Mouse (Mus musculus) MEL (cell line): ENCODE measurements around the gene E130116L18Rik. TPM values are rescaled to one million over a fixed set of nuclear protein-coding genes. Genes with fewer than 3 reads are reported as not detected.

Experiments used
- DNase-seq: peaks from one replicate; pipeline ENCODE4 v3.0.0; 2011; ENCODE audit warnings: low read depth, low spot score
- H3K27ac ChIP-seq: 2 replicates; pipeline ENCODE4 v1.5.1; 2012; ENCODE audit warnings: low read depth, mild to moderate bottlenecking, control low read depth, low read length, moderate library complexity; ENCODE audit not compliant: control insufficient read depth
- H3K27me3 ChIP-seq, 2 experiments: fragments of 150-350 bp in 1 of 2; sonication (generic) in 1 of 2; 2 replicates each; pipeline ENCODE4 v1.6.1; 2012; ENCODE audit warnings: low read length in 2 of 2, mild to moderate bottlenecking in 2 of 2, improper control_type of control experiment in 1 of 2, moderate library complexity in 1 of 2; ENCODE audit not compliant: insufficient read depth in 2 of 2, control insufficient read depth in 1 of 2
- H3K36me3 ChIP-seq, 2 experiments: 2 replicates each; pipeline ENCODE4 v1.6.1; 2012 to 2014; ENCODE audit warnings: low read length in 2 of 2, improper control_type of control experiment in 1 of 2, inconsistent platforms in 1 of 2, mild to moderate bottlenecking in 1 of 2; ENCODE audit not compliant: insufficient read depth in 2 of 2, control insufficient read depth in 1 of 2
- H3K4me1 ChIP-seq, 2 experiments: fragments of 150-350 bp in 1 of 2; sonication (generic) in 1 of 2; 2 replicates each; pipeline ENCODE4 v1.6.1; 2012; ENCODE audit warnings: low read length in 2 of 2, improper control_type of control experiment in 1 of 2, mild to moderate bottlenecking in 1 of 2; ENCODE audit not compliant: insufficient read depth in 2 of 2, control insufficient read depth in 1 of 2
- H3K4me3 ChIP-seq, 2 experiments: fragments of 150-350 bp in 1 of 2; sonication (generic) in 1 of 2; 2 replicates each; pipeline ENCODE4 v1.5.1; 2012; ENCODE audit warnings: low read depth in 2 of 2, low read length in 2 of 2, mild to moderate bottlenecking in 2 of 2, moderate library complexity in 2 of 2, control low read depth in 1 of 2, improper control_type of control experiment in 1 of 2; ENCODE audit not compliant: control insufficient read depth in 1 of 2, insufficient read depth in 1 of 2
- H3K79me2 ChIP-seq: 2 replicates; pipeline ENCODE4 v1.6.1; 2012; ENCODE audit warnings: mild to moderate bottlenecking, low read length, moderate library complexity; ENCODE audit not compliant: control insufficient read depth, poor library complexity, insufficient read depth
- H3K9ac ChIP-seq: 2 replicates; pipeline ENCODE4 v1.6.1; 2012; ENCODE audit warnings: low read depth, mild to moderate bottlenecking, control low read depth, low read length, moderate library complexity; ENCODE audit not compliant: control insufficient read depth, poor library complexity, severe bottlenecking
- H3K9me3 ChIP-seq: fragments of 150-350 bp; sonication (generic); replicated peaks from 2 replicates; pipeline ENCODE4 v1.6.1; 2012; ENCODE audit warnings: mild to moderate bottlenecking, low read length, improper control_type of control experiment, moderate library complexity; ENCODE audit not compliant: insufficient read depth
- BHLHE40 ChIP-seq: IDR thresholded peaks from 2 replicates; pipeline ENCODE4 v1.6.1; 2012; ENCODE audit warnings: low read depth, mild to moderate bottlenecking, inconsistent platforms, low read length, improper control_type of control experiment, borderline replicate concordance
- CTCF ChIP-seq, 3 experiments: IDR thresholded peaks in 2 of 3; conservative IDR thresholded peaks in 1 of 3; 2 replicates each; pipeline ENCODE4 v1.5.1; 2011 to 2012; ENCODE audit warnings: low read length in 3 of 3, low read depth in 2 of 3, mild to moderate bottlenecking in 2 of 3, improper control_type of control experiment in 1 of 3, inconsistent platforms in 1 of 3, mixed read lengths in 1 of 3, moderate library complexity in 1 of 3; ENCODE audit not compliant: control insufficient read depth in 1 of 3, insufficient read depth in 1 of 3, poor library complexity in 1 of 3, severe bottlenecking in 1 of 3
- ELF1 ChIP-seq: IDR thresholded peaks from 2 replicates; pipeline ENCODE4 v1.6.1; 2014; ENCODE audit warnings: low read depth, mild to moderate bottlenecking, inconsistent platforms, low read length, improper control_type of control experiment, moderate library complexity
- EP300 ChIP-seq, 2 experiments: IDR thresholded peaks; 2 replicates each; pipeline ENCODE4 v1.6.1; 2011; ENCODE audit warnings: improper control_type of control experiment in 2 of 2, low read length in 2 of 2, low read depth in 1 of 2, mild to moderate bottlenecking in 1 of 2
- ETS1 ChIP-seq: IDR thresholded peaks from 2 replicates; pipeline ENCODE4 v1.6.1; 2012; ENCODE audit warnings: low read depth, mild to moderate bottlenecking, inconsistent platforms, low read length, improper control_type of control experiment, moderate library complexity
- GABPA ChIP-seq: IDR thresholded peaks from 2 replicates; pipeline ENCODE4 v1.6.1; 2012; ENCODE audit warnings: low read depth, mild to moderate bottlenecking, inconsistent platforms, low read length, improper control_type of control experiment, moderate library complexity
- GATA1 ChIP-seq: IDR thresholded peaks from 2 replicates; pipeline ENCODE4 v1.6.1; 2011; ENCODE audit warnings: low read depth, low read length, improper control_type of control experiment
- JUND ChIP-seq: IDR thresholded peaks from 2 replicates; pipeline ENCODE4 v1.6.1; 2011; ENCODE audit warnings: low read depth, mild to moderate bottlenecking, improper control_type of control experiment, low read length
- MXI1 ChIP-seq: IDR thresholded peaks from 2 replicates; pipeline ENCODE4 v1.6.1; 2011; ENCODE audit warnings: mild to moderate bottlenecking, low read depth, low read length, improper control_type of control experiment
- MYB ChIP-seq: IDR thresholded peaks from 2 replicates; pipeline ENCODE4 v1.6.1; 2011; ENCODE audit warnings: mild to moderate bottlenecking, low read depth, low read length, improper control_type of control experiment
- NELFE ChIP-seq: IDR thresholded peaks from 2 replicates; pipeline ENCODE4 v1.6.1; 2011; ENCODE audit warnings: low read depth, low read length, improper control_type of control experiment
- NRF1 ChIP-seq: IDR thresholded peaks from 2 replicates; pipeline ENCODE4 v1.6.1; 2014; ENCODE audit warnings: low read depth, mild to moderate bottlenecking, inconsistent platforms, low read length, improper control_type of control experiment, moderate library complexity; ENCODE audit not compliant: poor library complexity, insufficient read depth, severe bottlenecking
- POLR2AphosphoS5 ChIP-seq: IDR thresholded peaks from 2 replicates; pipeline ENCODE4 v1.6.1; 2012; ENCODE audit warnings: low read depth, borderline replicate concordance, mild to moderate bottlenecking, inconsistent platforms, low read length, moderate library complexity, mixed read lengths
- RCOR1 ChIP-seq: IDR thresholded peaks from 2 replicates; pipeline ENCODE4 v1.6.1; 2012; ENCODE audit warnings: low read depth, mild to moderate bottlenecking, inconsistent platforms, low read length, improper control_type of control experiment
- SIN3A ChIP-seq: IDR thresholded peaks from 2 replicates; pipeline ENCODE4 v1.6.1; 2012; ENCODE audit warnings: low read length, improper control_type of control experiment, inconsistent platforms
- SMC3 ChIP-seq: IDR thresholded peaks from 2 replicates; pipeline ENCODE4 v1.6.1; 2011; ENCODE audit warnings: low read depth, low read length, improper control_type of control experiment
- TAL1 ChIP-seq: IDR thresholded peaks from 2 replicates; pipeline ENCODE4 v1.6.1; 2012; ENCODE audit warnings: mild to moderate bottlenecking, inconsistent platforms, low read length, moderate library complexity, mixed read lengths
- TCF12 ChIP-seq: IDR thresholded peaks from 2 replicates; pipeline ENCODE4 v1.6.1; 2014; ENCODE audit warnings: low read depth, mild to moderate bottlenecking, inconsistent platforms, low read length, improper control_type of control experiment, moderate library complexity
- USF2 ChIP-seq, 2 experiments: IDR thresholded peaks; 2 replicates each; pipeline ENCODE4 v1.6.1; 2011 to 2012; ENCODE audit warnings: improper control_type of control experiment in 2 of 2, low read length in 2 of 2, borderline replicate concordance in 1 of 2, inconsistent platforms in 1 of 2, low read depth in 1 of 2, mild to moderate bottlenecking in 1 of 2; ENCODE audit not compliant: insufficient read depth in 1 of 2
- ZC3H11A ChIP-seq: IDR thresholded peaks from 2 replicates; pipeline ENCODE4 v1.6.1; 2012; ENCODE audit warnings: low read depth, mild to moderate bottlenecking, inconsistent platforms, low read length, improper control_type of control experiment
- polyA plus RNA-seq, 2 experiments: library from polyadenylated mRNA; stranded (reverse) in 1 of 2; unstranded in 1 of 2; fragments of >175 nt in 1 of 2; fragments of >200 nt in 1 of 2; gene quantifications; 2 replicates each; pipeline versions ENCODE4 v1.2.1 to v1.2.4; 2012; ENCODE audit warnings: low replicate concordance in 2 of 2, low read depth in 1 of 2; ENCODE audit not compliant: insufficient read length in 2 of 2, insufficient read depth in 1 of 2, missing spikeins in 1 of 2
- total RNA-seq: library from RNA; depleted of rRNA; stranded (reverse); fragments of 300-350 nt; gene quantifications from 2 replicates; pipeline ENCODE4 v1.2.3, GENCODE M21; 2012

E130116L18Rik gene
- total and polyA plus RNA-seq, 3 experiments = not detected

DNA sequence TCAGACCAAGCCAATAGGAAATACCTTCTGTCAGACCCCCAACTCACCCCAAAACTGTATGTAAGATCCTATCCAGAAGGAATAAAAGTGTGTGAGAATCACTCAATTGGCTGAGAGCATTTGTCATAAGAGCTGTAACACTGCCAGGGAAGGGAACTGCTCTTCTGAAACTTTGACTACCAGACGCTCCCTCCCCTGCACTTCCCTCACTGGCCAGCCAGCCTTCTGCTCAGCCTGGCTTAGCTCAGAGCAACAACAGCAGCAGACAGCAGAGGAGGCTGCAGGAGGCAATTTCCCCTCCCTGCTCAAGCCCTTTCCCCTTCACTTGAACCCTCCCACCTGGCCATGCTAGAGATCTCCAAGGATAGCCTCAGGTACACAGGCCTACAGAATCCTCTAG lies 11.1 kb downstream of the E130116L18Rik start:
- Histone ChIP-seq H3K36me3 (no peaks in the 10 kb centered on the region), H3K27me3 (peaks cover 2 to 11% of the 10 kb centered on the region in 2 experiments; a peak in 3 of 4 replicates), H3K27ac (no peak overlapping the region), H3K9ac (no peak overlapping the region), H3K4me1 (no peaks in the 10 kb centered on the region), H3K79me2 (no peaks in the 10 kb centered on the region), H3K9me3 (no peaks in the 10 kb centered on the region), H3K4me3 (no peak overlapping the region)
- DNase-seq = no peak
- TF ChIP-seq TCF12 (no peak), SMC3 (no peak), CTCF (IDR thresholded peaks at IDR 0.05 in 2 of 3, conservative IDR thresholded peaks at IDR 0.05 in 1 of 3; ENCODE audit: control insufficient read depth in 1 of 3, insufficient read depth in 1 of 3, low read depth in 2 of 3, low read length in 3 of 3, poor library complexity in 1 of 3, severe bottlenecking in 1 of 3) (no peak), GABPA (no peak), GATA1 (no peak), MXI1 (no peak), POLR2AphosphoS5 (no peak), SIN3A (no peak), ZC3H11A (no peak), NRF1 (no peak), JUND (no peak), ELF1 (no peak), BHLHE40 (no peak), USF2 (IDR thresholded peaks at IDR 0.05; ENCODE audit: borderline replicate concordance in 1 of 2, insufficient read depth in 1 of 2, low read depth in 1 of 2, low read length in 2 of 2) (no peak)

DNA sequence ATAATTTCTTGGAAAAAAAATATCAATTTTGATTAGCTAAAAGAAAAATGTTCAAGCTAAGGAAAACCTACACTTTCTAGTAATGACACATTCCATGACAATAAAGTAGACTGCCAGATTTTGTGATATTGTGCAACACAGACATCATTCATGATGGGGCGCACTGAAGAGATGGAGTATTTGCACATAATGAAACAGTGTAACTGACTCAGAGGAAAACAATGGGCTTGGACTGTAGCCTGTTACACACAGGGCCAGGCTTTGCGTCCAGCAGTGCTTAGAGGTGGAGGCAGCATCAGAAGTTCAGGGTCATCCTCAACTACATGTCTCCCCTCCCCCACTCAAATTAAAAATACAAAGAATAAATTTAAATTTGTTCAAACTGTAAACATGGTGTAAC lies 32.4 kb downstream of the E130116L18Rik start:
- H3K27ac ChIP-seq = no peak overlapping the region
- H3K36me3 ChIP-seq = no peaks in the 10 kb centered on the region
- no peak overlapping the region for H3K9ac ChIP-seq
- peaks cover 2 to 9% of the 10 kb centered on the region in 2 experiments; a peak in 3 of 4 replicates for H3K27me3 ChIP-seq
- DNase-seq = no peak
- H3K4me1 ChIP-seq = no peaks in the 10 kb centered on the region
- H3K9me3 ChIP-seq = no peaks in the 10 kb centered on the region
- H3K79me2 ChIP-seq = no peaks in the 10 kb centered on the region
- no peak overlapping the region for H3K4me3 ChIP-seq
- no peak for TF ChIP-seq NRF1
- no peak for TF ChIP-seq EP300 (IDR thresholded peaks at IDR 0.05; ENCODE audit: low read depth in 1 of 2, low read length in 2 of 2)
- TF ChIP-seq ETS1 = no peak
- TF ChIP-seq MYB = no peak
- TF ChIP-seq TAL1 = no peak
- no peak for TF ChIP-seq RCOR1
- TF ChIP-seq TCF12 = no peak
- TF ChIP-seq SIN3A = no peak
- no peak for TF ChIP-seq BHLHE40
- TF ChIP-seq NELFE = no peak
